Mouse (Mus musculus) sigmoid colon, adult 10 weeks (tissue): Measurements from ENCODE around the gene Hhipl2. TPM values are rescaled to one million over a fixed set of nuclear protein-coding genes. Genes with fewer than 3 reads are reported as not detected.

Source experiments
- polyA plus RNA-seq: library from polyadenylated mRNA; stranded (reverse); fragments of 350-450 nt; fragmentation: Illumina TruSeq; extraction: RNeasy Lipid Tissue Mini Kit (QIAGEN cat#74804); gene quantifications from one replicate; pipeline ENCODE4 v1.2.3, GENCODE M21; 2014; ENCODE audit warnings: low read depth, low replicate concordance

The Hhipl2 gene
- not detected for polyA plus RNA-seq

DNA sequence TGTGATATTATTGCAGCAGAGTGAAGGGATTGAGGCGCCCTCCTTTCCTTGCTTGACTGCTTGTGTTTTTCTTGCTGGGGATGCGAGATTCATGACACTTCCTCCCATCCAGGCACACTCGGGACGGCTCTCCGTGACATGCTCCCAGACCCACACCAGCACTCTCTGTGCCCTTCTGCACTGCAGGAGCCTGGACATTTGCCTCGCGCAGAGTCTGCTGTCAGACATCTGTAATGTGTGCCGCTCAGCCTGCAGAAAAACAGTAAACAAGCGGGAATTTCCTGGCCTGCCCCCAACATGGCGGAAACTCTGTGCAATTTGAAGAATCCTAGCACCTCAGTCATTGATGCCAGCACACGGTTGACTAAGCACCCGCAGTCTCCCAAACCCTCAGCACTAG lies at the start of gene Hhipl2:
TSS of gene Hhipl2 (plus strand) at position 343 of the 400 bp plus-strand sequence.

GRCm38 (mm10) chr1:183369427-183370014 lies 48.5 kb upstream of the Hhipl2 start, which contains the start of gene Mia3:
Mia3 (minus strand) TSS chr1:183369553.

DNA sequence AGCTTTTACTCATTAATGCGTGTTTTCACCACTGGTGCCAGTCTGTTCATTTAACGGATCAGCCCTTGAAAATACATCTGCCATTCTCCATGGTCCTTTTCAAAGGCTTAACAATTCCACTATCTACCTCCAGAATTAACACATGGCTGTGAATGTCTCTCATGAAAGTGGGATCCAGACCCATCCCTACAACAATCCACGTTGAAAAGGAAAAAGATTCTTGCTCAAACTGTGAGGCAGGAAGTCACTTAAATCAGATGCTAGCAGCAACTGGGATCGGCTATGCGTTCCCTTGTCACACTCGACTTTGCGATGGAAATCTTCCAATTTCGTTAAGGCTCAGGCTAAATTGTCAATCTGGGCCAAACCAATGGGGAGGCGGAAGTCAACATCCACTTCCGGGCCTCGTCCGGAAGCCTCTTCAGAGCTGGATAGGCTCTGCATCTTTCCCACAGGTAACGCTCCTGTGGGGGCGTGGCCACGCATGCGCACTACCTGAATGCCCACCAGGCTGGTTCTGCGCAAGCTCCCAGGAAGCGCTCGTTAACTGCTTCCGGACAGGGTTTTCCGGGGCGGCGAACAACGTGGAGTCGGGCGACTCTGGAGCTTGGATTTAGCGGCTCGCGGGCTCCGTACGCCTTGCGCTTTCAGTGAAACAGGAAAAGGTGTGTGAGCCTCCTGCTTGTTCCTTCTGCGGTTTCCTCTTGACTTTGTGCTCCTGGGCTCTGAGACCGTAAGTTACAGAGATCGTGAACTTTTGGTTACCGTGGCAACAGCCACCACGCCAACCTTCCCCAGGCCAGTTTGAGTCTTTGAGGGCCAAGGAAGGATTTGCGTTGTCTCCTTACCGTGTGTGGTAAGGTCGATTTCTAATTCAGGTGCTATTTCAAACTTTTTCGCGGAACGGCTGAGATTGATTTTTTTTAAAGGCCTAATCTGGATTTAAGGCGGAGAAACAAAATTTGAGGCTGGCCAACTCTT lies 29.3 kb upstream of the Hhipl2 start, which contains the start of gene Taf1a:
TSS of gene Taf1a (plus strand) at position 556 of the 981 bp plus-strand sequence.

Other genes with a start within 250 kb of the Hhipl2 start
- gene Disp1, start 196.7 kb upstream of the Hhipl2 start, polyA plus RNA-seq, result 1.0 TPM
- gene Aida, start 121.6 kb upstream of the Hhipl2 start, polyA plus RNA-seq, result 131 TPM
- gene Brox, start 120.9 kb upstream of the Hhipl2 start, polyA plus RNA-seq, result 133 TPM
- 403 TPM for gene Mia3, start 48.7 kb upstream of the Hhipl2 start, polyA plus RNA-seq
- gene Taf1a, start 29.2 kb upstream of the Hhipl2 start, polyA plus RNA-seq, result 14.1 TPM